Mouse (Mus musculus) kidney, postnatal 14 days (tissue): ENCODE measurements around the gene Timp2.
"Not testable (repeated sequence)": the region's sequence is repeated elsewhere in the genome, so short reads cannot be mapped to it uniquely, and the experiment has no call there.

Source experiments
- DNase-seq: peaks from one replicate; pipeline ENCODE4 v3.0.0; 2022; ENCODE audit warnings: mixed read lengths

Timp2 gene

GRCm38 (mm10) chr11:118332376-118332775, 23.2 kb downstream of the Timp2 start:
- peak; percentile 35 for DNase-seq

GRCm38 (mm10) chr11:118330777-118331176, 24.8 kb downstream of the Timp2 start:
- DNase-seq, result no peak

- DNase-seq, result no peak
These were observed 25.2 kb downstream of the Timp2 start for GRCm38 (mm10) chr11:118330361-118330760.

GRCm38 (mm10) chr11:118328947-118329346, 26.6 kb downstream of the Timp2 start:
- DNase-seq, result no peak

- DNase-seq, result no peak
These were observed 27.0 kb downstream of the Timp2 start for GRCm38 (mm10) chr11:118328511-118328910.

- peak; percentile 34 for DNase-seq
These were observed 28.3 kb downstream of the Timp2 start for GRCm38 (mm10) chr11:118326991-118327971.

- DNase-seq, result no peak
These were observed 29.0 kb downstream of the Timp2 start for GRCm38 (mm10) chr11:118326491-118326890.

- no peak for DNase-seq
These were observed 31.0 kb downstream of the Timp2 start for GRCm38 (mm10) chr11:118324541-118324940.

GRCm38 (mm10) chr11:118323974-118324373, 31.6 kb downstream of the Timp2 start:
- no peak for DNase-seq

GRCm38 (mm10) chr11:118322647-118323046, 32.9 kb downstream of the Timp2 start:
- no peak for DNase-seq

- DNase-seq, result no peak
These were observed 33.6 kb downstream of the Timp2 start for GRCm38 (mm10) chr11:118321971-118322370.

GRCm38 (mm10) chr11:118321500-118321899, 34.0 kb downstream of the Timp2 start:
- DNase-seq, result no peak

- DNase-seq, result peak; percentile 34
These were observed 36.9 kb downstream of the Timp2 start for GRCm38 (mm10) chr11:118318678-118319077.

GRCm38 (mm10) chr11:118317129-118317528, 38.4 kb downstream of the Timp2 start:
- DNase-seq, result peak; percentile 49

GRCm38 (mm10) chr11:118316231-118316806, 39.2 kb downstream of the Timp2 start:
- DNase-seq, result no peak

- no peak for DNase-seq
These were observed 43.3 kb downstream of the Timp2 start for GRCm38 (mm10) chr11:118312132-118312723.

- DNase-seq, result not testable (repeated sequence)
These were observed 47.6 kb downstream of the Timp2 start for GRCm38 (mm10) chr11:118307962-118308361.

GRCm38 (mm10) chr11:118303959-118304358, 51.6 kb downstream of the Timp2 start:
- not testable (repeated sequence) for DNase-seq

GRCm38 (mm10) chr11:118298810-118299209, 56.7 kb downstream of the Timp2 start:
- DNase-seq, result no peak

- no peak for DNase-seq
These were observed 57.6 kb downstream of the Timp2 start for GRCm38 (mm10) chr11:118297967-118298366.

GRCm38 (mm10) chr11:118295026-118295425, 60.5 kb downstream of the Timp2 start:
- DNase-seq, result no peak

GRCm38 (mm10) chr11:118292671-118293070, 62.9 kb downstream of the Timp2 start:
- no peak for DNase-seq
